Mouse (Mus musculus) adrenal gland, adult (tissue): ENCODE data around the gene Gm21679.
"Not testable (repeated sequence)": the region's sequence is repeated elsewhere in the genome, so short reads cannot be mapped to it uniquely, and the experiment has no call there.

Experiments used
- DNase-seq, 2 experiments: peaks; one replicate each; pipeline ENCODE4 v3.0.0; 2022 to 2023; ENCODE audit warnings: low spot score in 1 of 2; ENCODE audit not compliant: inconsistent age in 2 of 2

Gm21679 gene

GRCm38 (mm10) chrY:29683270-29683669, at the start of gene Gm21679:
Gene Gm21679 (minus strand): TSS chrY:29683370.
- DNase-seq, result not testable (repeated sequence)
